Mouse (Mus musculus) megakaryocyte, embryonic 14.5 days (primary cell): ENCODE measurements around the gene Zfp628. TPM values are rescaled to one million over a fixed set of nuclear protein-coding genes. Genes with fewer than 3 reads are reported as not detected.

Experiments
- H3K27me3 ChIP-seq: replicated peaks from 2 replicates; pipeline ENCODE3; 2012; ENCODE audit warnings: inconsistent platforms
- H3K36me3 ChIP-seq: replicated peaks from 2 replicates; pipeline ENCODE3; 2012; ENCODE audit warnings: low read length, inconsistent platforms, mixed read lengths
- H3K4me1 ChIP-seq: 2 replicates; pipeline ENCODE4 v1.6.1; 2012; ENCODE audit warnings: inconsistent platforms
- H3K4me3 ChIP-seq: replicated peaks from 2 replicates; pipeline ENCODE3; 2012; ENCODE audit warnings: moderate library complexity, mild to moderate bottlenecking, inconsistent platforms
- H3K9me3 ChIP-seq: 2 replicates; pipeline ENCODE4 v1.6.1; 2012; ENCODE audit warnings: inconsistent platforms
- FLI1 ChIP-seq: IDR thresholded peaks from 2 replicates; pipeline ENCODE4 v1.6.1; 2012; ENCODE audit warnings: low read length, inconsistent platforms, mixed read lengths
- GATA1 ChIP-seq: IDR thresholded peaks from 3 replicates; pipeline ENCODE4 v1.6.1; 2012; ENCODE audit warnings: mixed read lengths, low read length, inconsistent platforms, borderline replicate concordance
- polyA plus RNA-seq: library from polyadenylated mRNA; stranded (reverse); fragments of >175 nt; gene quantifications from 2 replicates; pipeline ENCODE4 v1.2.3, GENCODE M21; 2012; ENCODE audit warnings: low replicate concordance; ENCODE audit not compliant: insufficient read depth

Gene Zfp628
- polyA plus RNA-seq, 1 experiment: 33.6 TPM

- Histone ChIP-seq H3K4me3 (no peak overlapping the region), H3K36me3 (peaks cover 18% of the 10 kb centered on the region), H3K4me1 (peaks cover 3% of the 10 kb centered on the region; the same call in 1 of the 2 replicates), H3K9me3 (no peaks in the 10 kb centered on the region), H3K27me3 (peaks cover 18% of the 10 kb centered on the region)
- no peak for TF ChIP-seq GATA1
- TF ChIP-seq FLI1: no peak
These were observed 19.8 kb upstream of the Zfp628 start for GRCm38 (mm10) chr7:4895186-4895585.

DNA sequence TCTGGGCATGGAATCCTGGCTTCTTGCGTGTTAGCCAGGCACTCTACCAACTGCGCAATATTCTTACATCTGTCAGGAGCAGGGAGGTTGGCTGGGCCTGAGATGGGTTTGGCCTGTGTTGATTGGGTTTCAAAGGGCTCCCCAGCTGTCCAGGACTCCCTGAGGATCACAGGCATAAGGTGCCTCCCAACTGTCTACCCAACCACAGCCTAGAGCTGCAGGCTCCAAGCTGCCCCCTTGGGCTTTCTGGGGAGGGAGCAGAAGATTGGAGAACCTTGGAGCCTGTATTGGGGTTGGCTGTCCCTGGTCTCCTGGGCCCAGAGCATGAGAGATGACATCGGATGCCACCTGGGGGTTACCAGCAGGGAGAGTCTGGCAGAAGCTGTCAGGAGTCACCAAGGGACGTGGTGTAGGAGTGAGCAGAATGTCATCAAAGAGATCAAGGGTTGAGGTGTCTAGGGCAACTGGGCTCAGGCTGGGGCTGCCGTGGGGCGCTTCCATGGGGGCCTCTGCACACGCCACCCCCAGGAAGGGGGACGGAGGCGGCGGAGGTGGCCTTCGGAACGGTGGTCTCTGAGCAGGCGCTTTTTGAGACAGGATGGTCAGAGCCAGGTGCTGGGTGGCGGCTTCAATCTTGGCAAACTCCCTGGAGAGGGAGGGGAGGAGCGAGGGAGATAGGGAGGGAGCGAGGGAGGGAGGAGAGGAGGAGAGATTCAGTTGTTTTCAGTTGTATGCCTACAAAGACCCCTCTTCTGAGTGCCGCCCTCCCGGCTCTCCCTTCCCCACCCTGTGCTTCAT, 16.0 kb upstream of the Zfp628 start:
- TF ChIP-seq FLI1 (no peak), GATA1 (no peak)
- H3K4me3 ChIP-seq: no peak overlapping the region
- H3K9me3 ChIP-seq: peaks cover 4% of the 10 kb centered on the region
- peaks cover 7% of the 10 kb centered on the region; the same call in 1 of the 2 replicates for H3K4me1 ChIP-seq
- peaks cover 23% of the 10 kb centered on the region for H3K27me3 ChIP-seq
- peaks cover 3% of the 10 kb centered on the region for H3K36me3 ChIP-seq

DNA sequence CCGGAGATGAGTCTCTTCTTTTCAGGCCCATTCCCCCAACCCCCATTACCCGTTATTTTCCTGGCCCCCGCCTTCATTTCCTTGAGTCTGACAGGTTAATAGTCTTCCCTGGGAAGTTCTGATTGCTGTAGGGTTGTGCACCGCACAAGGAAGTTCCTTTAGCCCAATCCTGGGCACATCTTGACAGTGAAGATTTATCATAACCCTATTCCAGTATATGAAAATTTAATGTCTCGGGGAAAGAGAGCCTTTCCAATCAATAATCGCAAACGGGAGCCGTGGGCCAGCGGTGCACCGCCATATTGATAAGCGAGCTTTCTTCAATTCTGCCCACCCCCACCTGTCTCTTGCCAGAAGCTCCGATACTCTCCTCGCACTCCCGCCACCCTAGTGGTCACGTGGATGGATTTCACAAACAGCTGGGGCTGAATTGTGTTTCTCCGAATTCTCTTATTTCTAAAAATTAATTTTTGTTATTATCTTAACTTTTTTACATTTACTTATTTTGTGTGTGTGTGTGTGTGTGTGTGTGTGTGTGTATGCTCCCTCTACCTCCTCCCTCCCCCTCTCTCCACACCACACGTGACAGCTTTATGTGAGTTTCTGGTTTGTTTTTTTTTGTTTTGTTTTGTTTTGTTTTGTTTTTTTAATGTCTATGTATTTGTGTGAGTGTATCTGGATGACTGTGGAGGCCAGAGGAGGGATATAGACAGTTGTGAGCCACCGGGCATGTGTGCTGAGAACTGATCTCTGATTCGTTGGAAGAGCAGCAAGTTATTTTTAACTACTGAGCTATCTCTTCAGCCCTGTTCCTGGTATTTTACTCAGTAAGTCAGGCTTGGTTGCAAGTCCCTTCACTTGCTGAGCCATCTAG, 15.1 kb upstream of the Zfp628 start:
- H3K4me3 ChIP-seq: no peak overlapping the region
- H3K4me1 ChIP-seq: peaks cover 7% of the 10 kb centered on the region; the same call in 1 of the 2 replicates
- TF ChIP-seq GATA1 (no peak), FLI1 (no peak)
- H3K27me3 ChIP-seq: peaks cover 23% of the 10 kb centered on the region
- H3K9me3 ChIP-seq: peaks cover 4% of the 10 kb centered on the region
- peaks cover 2% of the 10 kb centered on the region for H3K36me3 ChIP-seq

GRCm38 (mm10) chr7:4900523-4900851, 14.5 kb upstream of the Zfp628 start:
- H3K36me3 ChIP-seq: no peaks in the 10 kb centered on the region
- peaks cover 23% of the 10 kb centered on the region for H3K27me3 ChIP-seq
- H3K9me3 ChIP-seq: peaks cover 4% of the 10 kb centered on the region
- peaks cover 7% of the 10 kb centered on the region; the same call in 1 of the 2 replicates for H3K4me1 ChIP-seq
- H3K4me3 ChIP-seq: no peak overlapping the region
- TF ChIP-seq FLI1 (no peak), GATA1 (no peak)

DNA sequence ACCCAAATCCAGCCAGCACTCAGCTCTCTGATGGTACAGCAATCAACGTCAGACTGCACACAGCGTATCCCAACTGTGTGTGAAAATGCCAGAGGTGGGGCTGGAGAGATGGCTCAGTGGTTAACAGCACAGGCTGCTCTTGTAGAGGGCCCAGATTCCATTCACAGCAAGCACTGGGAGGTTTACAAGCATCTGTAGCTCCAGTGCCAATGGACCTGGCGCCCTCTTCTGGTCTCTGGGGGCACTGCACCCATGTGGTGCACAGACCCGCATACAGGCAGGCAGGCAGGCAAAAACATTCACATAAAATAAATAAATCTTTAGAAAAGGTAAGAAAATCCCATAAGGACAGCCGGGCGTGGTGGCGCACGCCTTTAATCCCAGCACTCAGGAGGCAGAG, 13.8 kb upstream of the Zfp628 start:
- Histone ChIP-seq H3K9me3 (peaks cover 4% of the 10 kb centered on the region), H3K27me3 (peaks cover 26% of the 10 kb centered on the region), H3K4me1 (peaks cover 7% of the 10 kb centered on the region; the same call in 1 of the 2 replicates), H3K4me3 (no peak overlapping the region), H3K36me3 (no peaks in the 10 kb centered on the region)
- TF ChIP-seq GATA1: no peak
- no peak for TF ChIP-seq FLI1

GRCm38 (mm10) chr7:4902404-4902803, 12.6 kb upstream of the Zfp628 start:
- Histone ChIP-seq H3K9me3 (peaks cover 4% of the 10 kb centered on the region), H3K27me3 (peaks cover 35% of the 10 kb centered on the region), H3K4me1 (peaks cover 7% of the 10 kb centered on the region; the same call in 1 of the 2 replicates), H3K4me3 (no peak overlapping the region), H3K36me3 (no peaks in the 10 kb centered on the region)
- no peak for TF ChIP-seq GATA1
- no peak for TF ChIP-seq FLI1

DNA sequence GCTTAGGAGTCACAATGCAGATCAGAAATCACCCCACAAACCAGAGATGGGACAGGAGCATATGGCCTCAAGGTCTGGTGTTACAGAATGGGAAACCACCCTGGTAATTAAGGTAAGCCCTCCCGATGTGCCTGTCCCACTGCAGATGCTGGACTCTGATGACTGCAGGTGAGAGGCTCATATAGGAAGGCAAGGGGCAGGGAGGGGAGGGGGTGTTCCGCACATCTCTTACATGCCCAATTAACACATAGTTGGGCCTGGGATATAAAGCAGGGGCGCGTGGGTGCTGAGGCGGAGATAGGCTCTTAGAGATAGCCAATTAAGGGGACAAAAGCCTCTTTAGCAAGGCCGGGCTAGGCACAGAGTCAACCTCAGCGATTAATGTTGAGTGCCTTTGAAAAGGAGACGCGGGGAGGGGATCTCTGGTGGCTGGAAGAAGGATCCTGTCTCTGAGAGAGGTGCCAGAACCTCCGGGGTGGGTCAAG, 8.5 kb upstream of the Zfp628 start, which contains the start of gene Gm36210:
Gm36210 (minus strand) TSS at position 51 of the 485 bp plus-strand sequence.
- H3K4me3 ChIP-seq: no peak within 1 kb of the TSS
- no peaks in the 10 kb centered on the region for H3K9me3 ChIP-seq
- H3K27me3 ChIP-seq: peaks cover 24% of the 10 kb centered on the region
- no peak for TF ChIP-seq GATA1
- TF ChIP-seq FLI1: no peak
- no peaks in the 10 kb centered on the region for H3K4me1 ChIP-seq
- H3K36me3 ChIP-seq: no peaks in the 10 kb centered on the region

DNA sequence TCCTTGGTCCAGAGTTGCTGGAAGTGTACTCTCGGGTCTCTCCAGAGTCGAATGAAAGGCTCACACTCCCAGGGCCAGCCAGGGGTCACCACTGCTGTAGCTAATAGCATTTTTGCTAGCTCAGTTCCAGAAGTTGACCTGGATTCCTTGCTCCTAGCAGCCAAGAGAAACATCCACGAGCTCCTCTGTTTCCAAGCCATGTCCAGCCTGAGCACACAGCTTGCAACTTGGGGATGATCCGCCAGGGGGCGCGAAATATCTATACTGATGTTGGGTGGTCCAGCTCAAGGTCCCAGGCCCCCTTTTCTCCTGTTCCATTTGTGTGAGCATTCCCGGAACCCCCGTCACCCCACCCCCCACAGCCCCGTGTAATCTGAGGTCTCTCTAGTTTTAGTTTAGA, 3.5 kb upstream of the Zfp628 start:
- no peaks in the 10 kb centered on the region for H3K9me3 ChIP-seq
- H3K4me1 ChIP-seq: peaks cover 16% of the 10 kb centered on the region
- H3K4me3 ChIP-seq: no peak overlapping the region
- H3K36me3 ChIP-seq: peaks cover under 1% of the 10 kb centered on the region
- no peak for TF ChIP-seq FLI1
- no peak for TF ChIP-seq GATA1
- H3K27me3 ChIP-seq: peaks cover 17% of the 10 kb centered on the region

- Histone ChIP-seq H3K9me3 (no peaks in the 10 kb centered on the region), H3K4me1 (peaks cover 23% of the 10 kb centered on the region), H3K36me3 (peaks cover 7% of the 10 kb centered on the region), H3K4me3 (no peak overlapping the region), H3K27me3 (peaks cover 12% of the 10 kb centered on the region)
- no peak for TF ChIP-seq GATA1
- no peak for TF ChIP-seq FLI1
These were observed 2.8 kb upstream of the Zfp628 start for GRCm38 (mm10) chr7:4912248-4912647.
